Mouse (Mus musculus): ENCODE results near the gene 1700013G24Rik.

Gene 1700013G24Rik

DNA sequence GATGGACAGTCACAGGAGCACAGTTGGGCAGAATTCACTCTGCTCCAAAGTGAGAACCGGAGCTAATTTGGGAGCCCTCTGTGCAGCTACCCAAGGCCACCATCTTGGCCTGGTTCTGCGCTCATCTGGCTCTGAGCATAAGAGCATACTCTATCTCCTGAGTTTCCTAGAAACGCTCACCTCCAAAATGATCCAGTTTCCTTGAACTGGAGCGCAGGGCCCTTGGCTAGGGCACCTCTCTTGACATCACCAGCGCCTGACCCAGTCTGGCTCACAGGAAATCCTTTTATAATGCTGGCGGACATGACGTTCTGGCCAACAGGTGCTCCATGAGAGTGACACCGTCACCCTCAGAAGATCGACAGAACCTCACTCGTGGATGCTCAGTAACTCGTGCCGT lies 3.5 kb downstream of the 1700013G24Rik start:
- DNase-seq (ENCODE audit: low spot score in 2 of 2): no peak

DNA sequence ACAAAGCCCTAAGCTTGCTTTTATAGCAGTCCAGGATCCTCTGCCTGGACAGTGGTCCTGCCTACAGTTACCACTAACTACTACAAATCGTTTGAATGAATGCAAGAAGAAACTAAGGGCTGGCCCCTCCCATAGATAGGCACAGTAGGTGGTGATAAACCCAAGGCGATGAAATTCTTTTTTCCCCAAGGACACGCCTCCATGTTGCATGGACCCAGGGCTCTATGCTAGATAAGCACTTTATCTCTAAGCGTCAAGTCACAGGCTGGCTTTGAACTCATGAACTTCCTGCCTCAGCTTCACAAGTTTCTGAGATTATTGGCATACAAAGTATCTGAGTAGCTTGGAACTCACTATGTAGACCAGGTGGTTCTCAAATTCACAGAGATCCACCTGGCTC lies 4.2 kb downstream of the 1700013G24Rik start:
- no peak for DNase-seq (ENCODE audit: low spot score in 2 of 2)

DNA sequence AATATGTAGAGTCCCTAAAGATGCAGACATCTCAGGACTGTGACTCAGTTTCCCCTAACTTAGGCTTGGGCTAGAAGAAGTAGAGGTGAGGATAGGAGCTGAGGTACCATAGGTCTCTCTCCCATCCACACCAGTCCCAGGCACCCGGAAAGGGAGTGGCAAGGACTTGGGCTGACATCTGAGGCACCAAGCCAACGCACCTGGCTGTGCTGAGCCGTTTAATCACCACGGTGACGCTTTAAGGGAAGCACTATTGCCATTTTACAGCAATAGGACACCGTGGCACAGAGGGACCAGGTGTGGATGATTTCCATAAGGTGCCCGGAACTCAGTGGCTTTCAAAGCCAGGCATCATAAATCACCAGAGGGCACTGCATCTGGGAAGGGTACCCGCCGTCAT lies 5.2 kb downstream of the 1700013G24Rik start:
- no peak for DNase-seq (ENCODE audit: low spot score in 2 of 2)

DNA sequence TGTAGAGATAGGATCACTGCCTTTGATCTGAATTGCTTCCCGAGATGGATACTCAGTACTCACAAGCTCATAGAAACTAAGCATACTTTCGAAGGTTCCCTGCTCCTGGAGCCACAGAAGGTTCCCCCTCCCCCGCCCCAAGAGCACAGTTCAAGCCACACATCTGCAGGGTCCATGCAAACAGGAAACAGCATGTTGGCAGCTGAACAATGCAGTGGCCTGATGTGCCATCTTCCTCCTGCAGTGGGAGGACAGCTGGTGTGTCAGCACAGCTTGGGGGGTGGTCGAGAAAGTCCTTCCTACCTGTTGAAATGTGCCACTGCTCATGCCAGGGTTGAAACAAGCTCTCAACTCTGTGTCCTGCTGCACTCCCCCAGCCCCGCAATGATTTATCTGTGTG lies 5.8 kb downstream of the 1700013G24Rik start:
- DNase-seq (ENCODE audit: low spot score in 2 of 2): no peak

DNA sequence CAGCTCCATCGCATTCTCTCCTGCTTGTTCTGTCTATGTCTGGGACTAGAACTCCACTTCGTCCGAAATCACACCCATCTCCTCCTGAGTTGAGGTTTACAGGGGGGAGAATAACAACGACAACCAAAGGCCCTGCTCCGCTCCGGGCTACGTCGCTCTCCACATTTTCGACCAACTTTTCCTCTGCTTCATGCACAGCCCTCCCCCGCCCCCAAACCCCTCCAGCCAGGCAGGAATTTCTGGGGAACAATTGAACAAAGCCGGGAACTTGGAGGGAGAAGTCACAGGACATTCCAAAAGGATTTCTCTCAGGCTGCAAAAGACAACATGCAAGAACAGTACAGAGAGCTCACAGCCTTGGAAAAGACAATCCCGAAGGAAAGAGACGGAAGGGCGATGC lies 7.6 kb downstream of the 1700013G24Rik start:
- no peak for DNase-seq (ENCODE audit: low spot score in 2 of 2)

DNA sequence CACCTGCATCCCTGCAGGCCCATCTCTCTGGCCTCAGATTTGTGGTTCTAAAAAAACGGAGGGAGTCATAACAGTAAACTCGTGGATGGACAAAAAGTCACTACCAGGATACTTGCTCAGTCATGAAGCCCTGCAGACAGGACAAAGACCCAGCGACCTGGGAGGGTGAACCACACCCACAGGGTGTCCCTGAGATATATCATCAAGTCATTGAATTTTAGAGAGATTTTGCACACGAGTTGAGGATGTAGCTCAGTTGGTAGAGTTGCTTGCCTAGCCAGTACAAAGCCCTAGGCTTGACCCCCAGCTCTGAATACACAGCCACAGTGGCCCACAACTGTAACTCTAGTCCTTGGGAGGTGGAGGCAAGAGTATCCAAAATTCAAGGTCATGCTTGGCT lies 8.1 kb downstream of the 1700013G24Rik start:
- DNase-seq (ENCODE audit: low spot score in 2 of 2): no peak

DNA sequence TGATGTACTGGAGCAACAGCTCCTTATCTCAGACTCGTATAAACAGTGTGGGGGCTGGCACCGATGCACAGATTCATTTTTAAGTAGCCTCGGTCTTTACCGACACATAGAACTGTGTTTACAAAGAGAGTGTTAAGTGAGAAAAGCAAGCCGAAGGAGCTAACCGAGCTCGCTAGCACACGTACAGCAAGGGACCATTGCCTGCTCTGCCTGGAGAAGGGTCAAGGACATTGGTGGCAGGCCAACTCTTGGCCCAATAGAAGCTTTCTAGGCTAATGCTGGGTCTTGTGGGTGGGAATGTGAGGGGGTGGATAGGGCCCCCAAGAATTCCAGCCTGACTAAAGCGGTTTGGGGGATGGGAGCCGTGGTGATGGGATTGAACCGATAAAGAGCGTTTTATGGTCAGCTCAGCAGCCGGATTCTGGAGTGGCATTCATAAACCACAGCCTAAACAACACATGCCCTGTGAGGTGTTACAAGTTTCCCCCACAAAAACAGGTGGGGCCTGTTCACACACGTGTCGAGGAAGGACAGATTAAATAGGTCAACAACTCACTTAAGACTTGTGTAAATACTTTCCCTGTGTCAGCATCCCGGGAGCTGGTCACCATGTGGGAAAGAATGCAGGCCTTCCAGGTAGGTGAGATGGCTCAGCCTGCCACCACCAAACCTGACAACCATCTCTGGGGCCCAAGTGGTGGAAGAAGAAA lies 9.1 kb downstream of the 1700013G24Rik start:
- DNase-seq (ENCODE audit: low spot score in 2 of 2): no peak

DNA sequence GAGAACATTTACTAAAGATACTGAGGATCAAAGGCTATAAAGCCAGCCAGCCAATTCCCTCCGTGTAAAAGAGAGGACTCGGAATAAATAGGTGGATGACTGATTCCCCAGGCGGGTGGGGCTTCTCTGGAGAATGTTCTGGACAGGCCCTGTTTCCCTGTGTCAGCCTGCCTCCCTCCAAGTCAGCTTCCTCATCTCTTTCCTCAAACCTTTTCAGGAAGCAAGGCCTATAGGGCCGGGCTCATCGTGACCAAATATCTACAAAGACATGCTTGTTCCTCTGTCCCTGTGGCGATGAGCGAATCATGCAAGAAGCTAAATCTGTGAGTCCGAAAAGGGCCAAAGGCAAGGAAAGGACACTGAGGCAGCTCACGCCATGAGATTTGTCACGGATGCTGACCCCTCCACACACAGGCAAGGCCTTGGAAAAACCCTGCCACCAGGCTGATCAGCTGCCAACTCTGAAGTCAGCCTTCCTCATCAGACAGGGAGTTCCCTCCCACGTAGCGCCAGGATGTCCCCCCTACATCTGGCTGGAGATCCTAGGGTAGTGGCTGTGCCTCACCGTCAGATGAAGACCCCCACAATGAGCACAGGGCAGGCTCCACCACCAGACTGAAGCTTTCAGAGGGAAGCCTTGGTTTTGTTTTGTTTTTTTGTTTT lies 12.2 kb downstream of the 1700013G24Rik start:
- no peak for DNase-seq (ENCODE audit: low spot score in 2 of 2)

DNA sequence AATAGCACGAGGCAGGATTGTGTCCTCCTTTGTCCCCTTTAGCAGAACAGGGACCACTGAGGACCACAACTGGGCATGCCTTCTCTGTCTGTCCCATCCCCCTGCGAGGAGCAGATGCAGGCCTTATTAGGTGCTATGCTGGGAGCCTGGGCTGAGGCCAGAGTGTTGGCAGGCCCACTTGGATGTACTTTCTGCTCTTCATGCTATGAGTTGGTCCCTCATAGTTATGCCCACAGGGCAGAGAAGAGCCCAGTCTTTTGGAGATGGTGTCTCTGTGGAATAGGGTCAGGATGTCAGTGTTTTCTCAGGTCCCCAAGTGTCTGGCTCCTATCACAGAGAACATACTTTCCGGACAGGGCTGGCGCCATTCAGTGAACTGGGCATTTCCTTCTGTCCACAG lies 13.9 kb downstream of the 1700013G24Rik start:
- DNase-seq (ENCODE audit: low spot score in 2 of 2): no peak

DNA sequence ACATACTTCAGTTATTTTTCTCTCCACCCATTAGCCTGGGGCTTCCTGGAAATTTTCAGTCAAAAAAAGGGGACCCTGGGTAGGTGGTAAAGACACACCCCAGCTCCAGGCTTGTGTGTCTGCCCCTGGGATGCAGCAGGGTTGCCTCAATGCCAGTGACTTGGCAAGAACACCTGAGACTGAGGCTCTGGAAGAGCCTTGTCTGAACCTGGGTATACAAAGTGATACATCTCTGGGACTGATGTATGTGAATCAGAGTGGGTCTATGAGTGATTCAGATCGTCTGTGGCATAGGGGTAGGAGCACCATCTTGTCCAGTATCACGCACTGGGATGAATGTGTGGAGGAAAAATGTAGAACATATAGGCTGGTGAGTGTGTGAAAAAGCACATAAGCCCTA lies 14.4 kb downstream of the 1700013G24Rik start:
- DNase-seq (ENCODE audit: low spot score in 2 of 2): no peak

DNA sequence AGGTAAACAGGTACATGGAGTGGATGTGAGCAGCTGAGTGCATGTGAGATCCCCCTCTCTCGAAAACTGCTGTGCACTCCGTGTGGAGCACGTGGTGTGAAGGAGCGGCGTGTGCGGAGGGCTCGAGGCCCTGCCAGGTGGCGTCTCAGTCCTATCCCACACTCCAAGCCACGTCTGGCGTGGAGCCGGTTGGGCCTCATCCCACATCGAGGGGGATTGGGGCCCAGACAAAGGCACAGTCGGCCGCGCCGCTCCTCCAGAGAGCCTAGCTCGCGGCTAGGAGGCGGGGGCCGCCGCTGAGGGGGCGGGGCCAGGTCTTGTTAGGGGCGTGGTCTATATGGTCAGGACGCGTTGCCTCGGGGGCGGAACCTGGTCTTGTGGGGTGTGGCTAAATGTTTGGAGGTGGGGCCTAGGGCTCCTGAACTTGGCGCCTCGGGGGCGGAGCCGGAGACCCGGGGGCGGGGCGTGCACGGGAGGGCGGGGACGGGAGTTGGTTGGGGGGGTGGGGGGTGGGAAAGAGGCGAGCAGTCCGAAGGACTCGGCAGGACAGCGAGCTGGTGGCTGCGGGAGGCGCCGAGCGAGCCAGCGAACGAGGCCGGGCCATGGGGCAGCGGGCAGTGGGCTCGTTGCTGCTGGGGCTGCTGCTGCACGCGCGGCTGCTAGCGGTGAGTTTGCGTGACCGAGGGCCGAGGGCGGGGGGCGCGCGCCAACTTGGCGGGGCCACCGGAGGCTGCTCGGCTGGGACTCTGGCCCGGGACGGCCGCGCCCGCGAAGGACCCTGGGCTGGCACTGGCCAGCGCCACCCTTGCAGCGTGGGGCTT lies 15.4 kb downstream of the 1700013G24Rik start, which contains the start of gene Hspg2:
Gene Hspg2 (plus strand): TSS at position 510 of the 821 bp plus-strand sequence.
- peak; percentile 94 to 96 for DNase-seq (ENCODE audit: low spot score in 2 of 2)

DNA sequence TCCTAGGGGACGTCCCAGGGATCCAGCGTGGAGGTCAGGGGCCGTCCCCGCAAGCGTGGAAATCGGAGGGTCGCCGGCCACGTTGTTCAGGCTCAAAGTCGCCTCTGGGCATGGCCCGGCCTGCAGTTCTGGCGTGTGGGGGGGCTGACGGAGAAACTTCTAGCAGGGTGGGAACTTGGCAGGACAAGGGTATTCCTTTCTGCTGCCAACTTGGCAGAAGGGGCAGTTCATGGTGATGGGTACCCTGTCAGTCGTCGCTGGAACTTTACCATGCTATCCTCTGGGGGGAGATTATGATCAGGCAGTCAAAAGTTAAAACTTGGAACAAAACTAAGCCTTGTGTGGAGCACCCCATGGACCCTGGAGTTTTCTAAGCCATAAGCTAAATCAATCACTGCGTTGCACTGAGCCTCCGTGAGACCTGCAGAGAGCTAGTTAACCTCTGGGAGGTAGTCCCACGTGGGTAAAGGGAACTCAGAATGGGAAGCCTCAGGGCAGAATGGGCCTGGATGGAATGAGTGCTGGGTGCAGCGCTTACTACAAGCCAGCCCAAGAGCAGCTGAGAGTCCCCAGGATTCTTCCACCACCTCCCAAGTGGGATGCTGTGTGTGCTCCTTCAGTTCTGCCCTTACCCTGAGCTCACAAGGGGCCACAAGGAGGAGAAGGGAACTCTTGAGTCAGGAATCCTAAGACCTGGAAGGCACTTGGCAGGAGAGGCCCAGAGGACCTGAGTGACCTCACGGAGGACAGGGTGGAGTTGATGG lies 16.2 kb downstream of the 1700013G24Rik start:
- DNase-seq (ENCODE audit: low spot score in 2 of 2): no peak

DNA sequence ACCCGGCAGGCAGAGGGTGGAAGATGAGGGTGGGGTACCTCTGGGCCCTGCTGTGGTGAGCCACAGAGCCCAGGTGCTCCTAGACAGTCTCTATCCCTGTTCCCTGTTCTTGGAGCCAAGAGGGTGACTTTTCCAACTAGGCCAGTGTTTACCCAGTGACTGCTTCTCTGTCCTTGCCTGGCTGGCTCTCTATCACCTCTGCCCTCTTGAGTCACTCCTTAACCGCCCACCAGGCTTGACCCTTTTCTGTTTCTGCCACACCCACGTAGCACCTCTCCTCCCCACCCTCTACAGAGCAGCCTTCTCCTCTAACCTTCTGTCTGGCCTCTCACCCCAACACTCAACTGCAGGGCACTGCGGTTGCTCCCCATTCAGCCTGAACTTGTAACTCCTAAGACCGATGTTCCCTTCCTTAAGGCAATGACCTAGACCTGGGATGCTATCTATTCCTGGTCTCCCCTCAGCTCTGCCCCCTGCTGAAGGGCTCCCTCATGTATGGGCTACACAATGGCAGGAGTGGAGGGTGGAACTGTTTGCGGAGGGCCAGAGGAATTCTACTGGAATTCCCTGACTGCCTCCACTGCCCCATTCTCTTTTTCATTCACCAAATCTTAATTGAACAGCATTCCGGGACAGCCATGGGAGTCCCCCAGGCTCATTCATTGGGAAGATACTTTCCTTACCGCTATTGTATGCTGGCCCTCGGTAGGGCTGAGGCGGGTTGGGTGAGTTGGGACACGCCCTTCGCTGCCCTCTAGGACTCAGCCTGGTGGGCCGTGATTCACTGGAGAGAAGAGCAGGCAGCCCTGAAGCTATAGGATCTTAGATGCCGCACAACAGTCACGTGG lies 17.0 kb downstream of the 1700013G24Rik start:
- no peak for DNase-seq (ENCODE audit: low spot score in 2 of 2)

DNA sequence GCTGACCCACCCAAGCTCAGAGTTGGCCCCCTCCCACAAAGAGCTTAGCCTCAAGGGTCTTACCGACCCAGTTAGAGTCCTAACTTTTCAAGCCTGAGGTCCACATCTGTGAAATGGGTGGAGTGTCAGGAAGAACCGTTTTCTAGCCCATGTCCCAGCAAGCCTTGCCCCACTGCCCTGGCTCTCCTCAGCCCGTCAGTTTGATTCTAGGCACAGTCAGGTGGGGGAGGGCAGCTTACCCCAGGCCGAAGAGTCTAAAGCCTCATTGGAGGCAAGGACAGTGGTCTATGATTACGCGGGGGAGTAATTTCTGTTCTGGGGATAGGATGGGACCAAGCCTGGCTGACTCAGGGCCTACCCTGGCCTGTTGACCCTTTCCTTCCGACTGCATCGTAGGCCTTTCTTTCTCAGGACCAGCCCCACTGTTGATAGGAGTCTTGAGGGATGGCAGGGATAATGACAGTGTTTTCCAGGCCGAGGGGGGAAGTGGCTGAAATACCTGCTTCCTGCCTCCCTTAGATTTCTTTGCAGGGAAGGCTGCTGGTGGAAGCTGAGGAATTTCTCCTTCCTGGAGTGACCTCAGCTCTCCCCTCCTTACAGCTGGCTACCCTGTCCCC lies 17.7 kb downstream of the 1700013G24Rik start:
- no peak for DNase-seq (ENCODE audit: low spot score in 2 of 2)

DNA sequence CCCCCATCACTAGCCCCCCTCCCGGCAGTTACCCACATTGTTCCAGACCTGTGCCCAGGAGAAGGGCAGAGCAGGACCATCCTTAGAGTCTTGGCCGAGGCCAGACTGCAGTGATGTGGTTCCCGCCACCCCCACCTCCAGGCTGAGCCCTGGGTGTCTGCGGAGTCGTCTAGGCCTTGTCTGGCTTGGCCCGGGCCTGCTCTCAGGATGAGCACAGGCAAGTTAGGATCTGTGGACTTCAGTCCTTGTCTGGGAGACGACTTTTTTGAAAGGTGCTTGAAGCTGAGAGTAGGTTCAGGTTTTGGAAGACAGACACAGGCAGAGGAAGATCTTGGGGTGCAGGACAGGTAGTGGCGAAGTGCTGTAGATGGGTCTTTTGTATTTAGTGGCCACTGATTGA lies 18.2 kb downstream of the 1700013G24Rik start:
- no peak for DNase-seq (ENCODE audit: low spot score in 2 of 2)

DNA sequence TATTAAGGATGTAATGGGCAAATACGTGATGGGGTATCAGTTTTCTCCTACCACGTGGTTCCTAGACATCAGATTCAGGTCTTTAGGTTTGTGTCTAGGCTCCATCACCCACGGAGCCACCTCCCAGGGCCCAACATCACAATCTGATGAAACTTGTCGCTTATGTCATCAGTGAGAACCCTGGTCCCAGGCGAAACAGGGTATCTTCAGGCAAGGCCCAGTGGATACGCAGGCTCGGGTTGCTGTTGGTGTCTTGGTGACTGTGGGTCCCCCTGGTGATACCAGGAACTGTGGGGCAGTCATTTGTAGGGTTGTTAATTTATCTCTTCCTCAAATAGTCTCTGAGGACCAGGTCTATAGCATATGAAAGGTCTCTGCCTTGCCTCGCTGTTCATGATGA lies 20.2 kb downstream of the 1700013G24Rik start:
- no peak for DNase-seq (ENCODE audit: low spot score in 2 of 2)

DNA sequence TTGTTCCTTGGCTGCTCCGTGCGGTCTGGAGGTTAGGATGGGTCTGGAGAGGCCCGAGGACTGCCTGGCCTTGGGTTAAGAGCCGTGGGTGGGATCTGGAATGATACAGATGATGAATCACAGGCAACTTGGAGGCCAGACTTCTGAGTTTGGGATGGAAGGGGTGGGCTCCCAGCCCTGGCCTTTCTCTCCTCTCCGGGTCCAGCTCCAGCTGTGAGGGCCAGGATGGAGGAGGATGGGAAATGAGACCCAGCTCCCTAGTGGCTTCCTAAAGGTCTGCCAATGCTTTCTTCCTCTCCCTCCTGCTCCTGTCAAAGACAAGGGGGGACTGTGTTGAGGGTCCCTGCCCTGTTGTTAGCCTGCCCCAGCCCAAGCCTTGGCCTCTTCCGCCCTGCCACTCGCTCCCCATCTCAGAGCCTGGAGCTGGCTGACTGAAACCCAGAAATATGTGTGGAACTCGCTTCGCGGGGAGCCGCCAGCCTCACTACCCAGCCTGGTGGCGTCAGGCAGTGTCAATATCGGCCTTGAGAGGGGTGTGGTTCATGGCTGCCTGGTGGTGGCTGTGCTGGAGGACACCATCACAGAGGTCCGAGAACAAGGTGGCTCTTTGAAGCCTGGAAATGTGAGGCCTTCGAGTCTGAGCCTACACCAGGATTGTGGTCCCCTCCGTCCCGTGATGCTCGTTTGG lies 20.8 kb downstream of the 1700013G24Rik start:
- DNase-seq (ENCODE audit: low spot score in 2 of 2): no peak

DNA sequence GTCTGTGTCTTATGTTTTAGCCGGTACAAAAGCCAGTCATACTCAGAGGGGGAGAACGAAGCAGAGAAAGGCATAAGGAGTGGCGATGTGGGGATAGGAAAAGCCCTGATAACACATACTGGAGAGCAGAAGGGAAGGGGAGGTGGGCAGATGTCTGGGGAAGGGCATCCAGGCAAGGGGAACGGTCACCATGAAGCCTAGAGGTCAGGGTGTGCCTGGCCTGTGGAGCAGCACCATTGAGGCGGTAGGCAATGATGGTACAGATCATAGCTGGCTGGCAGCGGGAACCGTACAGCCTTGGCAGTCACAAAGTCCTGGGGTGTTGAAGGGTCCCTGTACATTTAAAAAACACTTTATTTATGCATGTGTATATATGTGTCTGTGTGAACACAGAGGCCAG lies 21.6 kb downstream of the 1700013G24Rik start:
- no peak for DNase-seq (ENCODE audit: low spot score in 2 of 2)

DNA sequence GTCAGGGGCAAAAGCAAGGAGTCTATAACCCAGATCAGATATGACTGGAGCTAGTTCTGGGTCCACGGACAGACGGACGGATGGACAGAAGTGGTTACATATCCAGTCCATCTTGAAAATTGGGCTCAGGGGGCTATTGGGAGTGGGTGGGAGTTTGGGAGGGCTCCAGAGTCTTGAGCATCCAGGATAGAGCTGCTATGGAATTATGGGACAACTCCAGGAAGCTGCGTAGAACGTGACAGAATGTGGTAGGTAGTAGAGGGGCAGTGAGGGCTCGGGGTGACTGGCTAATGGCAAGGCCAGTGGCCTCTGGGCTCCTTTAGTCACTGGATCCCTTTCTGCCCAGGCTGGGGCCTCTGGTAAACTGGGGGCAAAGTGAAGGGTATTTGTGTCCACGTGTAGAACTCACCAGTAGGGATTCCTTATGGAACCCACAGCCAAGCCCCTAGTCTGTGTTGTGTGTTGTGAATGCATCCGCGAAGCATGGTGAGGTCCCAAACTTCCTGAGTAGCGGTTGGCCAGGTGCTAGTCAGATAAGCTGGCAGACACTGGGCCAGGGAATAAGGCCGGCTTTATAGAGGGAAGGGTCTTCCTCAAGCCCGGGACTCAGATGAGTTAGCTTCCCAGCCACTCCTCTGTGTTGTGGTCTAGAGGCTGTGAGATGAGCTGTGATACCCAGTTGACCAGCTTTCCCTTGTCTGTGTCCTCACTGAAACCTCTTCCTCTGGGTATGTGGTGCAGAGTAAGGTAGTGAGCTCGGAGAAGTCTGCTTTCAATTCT lies 22.4 kb downstream of the 1700013G24Rik start:
- no peak for DNase-seq (ENCODE audit: low spot score in 2 of 2)

Measured in spleen, postnatal 4 days (tissue).